Mouse (Mus musculus): Measurements from ENCODE around the gene Capn5.

DNA sequence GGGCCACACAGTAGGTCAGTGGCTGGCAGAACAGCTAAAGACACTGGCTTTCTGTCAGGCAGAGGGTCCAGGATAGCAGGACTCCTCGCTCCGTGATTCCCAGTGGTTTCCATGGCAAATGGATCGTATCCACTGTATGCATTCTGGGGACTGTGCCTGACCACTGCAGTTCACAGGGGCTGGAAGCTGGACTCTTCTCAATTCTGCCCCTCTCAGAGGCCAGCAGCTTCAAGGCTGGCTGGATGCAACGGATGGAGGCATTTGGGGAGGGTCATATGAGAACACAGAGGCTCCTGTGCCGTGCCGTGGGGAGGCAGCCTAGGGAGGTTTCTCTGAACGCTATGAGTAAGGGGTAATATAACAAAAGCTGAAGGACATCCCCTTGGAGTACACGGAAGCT, 35.8 kb downstream of the Capn5 start:
- TF ChIP-seq CTCF (IDR thresholded peaks at IDR 0.05 in 2 of 3, conservative IDR thresholded peaks at IDR 0.05 in 1 of 3; ENCODE audit: control insufficient read depth in 1 of 3, insufficient read depth in 1 of 3, low read depth in 2 of 3, low read length in 3 of 3, poor library complexity in 1 of 3, severe bottlenecking in 1 of 3) (no peak), RCOR1 (IDR thresholded peaks at IDR 0.05; ENCODE audit: low read depth, low read length) (no peak), HCFC1 (IDR thresholded peaks at IDR 0.05; ENCODE audit: low read depth, low read length) (no peak), GATA1 (IDR thresholded peaks at IDR 0.05; ENCODE audit: low read depth, low read length) (no peak), POLR2A (IDR thresholded peaks at IDR 0.05; ENCODE audit: control insufficient read depth in 1 of 2, insufficient read depth in 1 of 2, low read depth in 1 of 2, low read length in 2 of 2, poor library complexity in 1 of 2) (no peak), TAL1 (IDR thresholded peaks at IDR 0.05; ENCODE audit: low read length) (no peak), ZC3H11A (IDR thresholded peaks at IDR 0.05; ENCODE audit: low read depth, low read length) (no peak), USF1 (IDR thresholded peaks at IDR 0.05; ENCODE audit: low read depth, low read length) (no peak), E2F4 (IDR thresholded peaks at IDR 0.05; ENCODE audit: borderline replicate concordance, low read depth, low read length) (no peak)

Measured in MEL (cell line).